Mouse (Mus musculus) lung, embryonic 14.5 days (tissue): Measurements from ENCODE around the gene Nup214. TPM values are rescaled to one million over a fixed set of nuclear protein-coding genes. Genes with fewer than 3 reads are reported as not detected.

ENCODE experiments used
- ATAC-seq: fragments of 200-750 bp; cut with Nextera tagmentation; 2 replicates; pipeline ENCODE4 v1.8.0; 2017; ENCODE audit warnings: mild to moderate bottlenecking, moderate TSS enrichment, moderate library complexity; ENCODE audit not compliant: insufficient read depth
- DNase-seq: peaks from one replicate; pipeline ENCODE4 v3.0.0-alpha.2; 2015
- H3K27ac ChIP-seq: fragments of 300-500 bp; sonication (generic); 2 replicates; pipeline ENCODE4 v1.5.1; 2014; ENCODE audit warnings: low read depth, mild to moderate bottlenecking, moderate library complexity
- H3K27me3 ChIP-seq: fragments of 300-500 bp; sonication (generic); 2 replicates; pipeline ENCODE4 v1.6.1; 2014; ENCODE audit warnings: low read length, control low read depth; ENCODE audit not compliant: insufficient read depth
- H3K36me3 ChIP-seq: fragments of 300-500 bp; sonication (generic); 2 replicates; pipeline ENCODE4 v1.6.1; 2014; ENCODE audit warnings: control low read depth; ENCODE audit not compliant: insufficient read depth
- H3K4me1 ChIP-seq: fragments of 300-500 bp; sonication (generic); 2 replicates; pipeline ENCODE4 v1.6.1; 2014; ENCODE audit warnings: antibody characterized with exemption, control low read depth; ENCODE audit not compliant: insufficient read depth
- H3K4me2 ChIP-seq: fragments of 300-500 bp; sonication (generic); 2 replicates; pipeline ENCODE4 v1.6.1; 2014; ENCODE audit warnings: mild to moderate bottlenecking
- H3K4me3 ChIP-seq: fragments of 300-500 bp; sonication (generic); 2 replicates; pipeline ENCODE4 v1.5.1; 2014; ENCODE audit warnings: low read depth, low read length
- H3K9ac ChIP-seq: fragments of 300-500 bp; sonication (generic); 2 replicates; pipeline ENCODE4 v1.6.1; 2014
- H3K9me3 ChIP-seq: fragments of 300-500 bp; sonication (generic); 2 replicates; pipeline ENCODE4 v1.6.1; 2016; ENCODE audit warnings: low read depth, low read length, control low read depth
- CTCF ChIP-seq: IDR thresholded peaks from 2 replicates; pipeline ENCODE4 v1.5.1; 2016; ENCODE audit warnings: antibody characterized with exemption, low read depth
- WGBS: fragments of 180-500 bp; shearing (Covaris S2); extraction: QIAGEN DNeasy Blood & Tissue Kit; methylation state at CpG from one replicate; pipeline ENCODE4 v1.1.7; 2014; 5-methylcytosine and 5-hydroxymethylcytosine counted together
- polyA plus RNA-seq: library from polyadenylated mRNA; unstranded; fragments of >200 nt; fragmentation: Nextera tagmentation; extraction: Ambion mirVana; gene quantifications from 2 replicates; pipeline ENCODE4 v1.2.1, GENCODE M21; 2014

Gene Nup214
- polyA plus RNA-seq, 1 experiment from 2014 or later: 82.4 TPM

GRCm38 (mm10) chr2:32052418-32052817 lies 78.2 kb downstream of the Nup214 start:
- Histone ChIP-seq H3K9ac (no peak overlapping the region), H3K4me3 (no peak overlapping the region), H3K4me1 (no peaks in the 10 kb centered on the region), H3K36me3 (peaks cover 55% of the 10 kb centered on the region), H3K27ac (no peak overlapping the region), H3K4me2 (no peak overlapping the region), H3K27me3 (no peaks in the 10 kb centered on the region), H3K9me3 (no peaks in the 10 kb centered on the region)
- ATAC-seq: no peak
- WGBS: 89% methylated on average over 7 of the region's 7 CpGs
- DNase-seq: no peak
- TF ChIP-seq CTCF: no peak

GRCm38 (mm10) chr2:32055357-32055965 lies 81.2 kb downstream of the Nup214 start:
- no peaks in the 10 kb centered on the region for H3K4me1 ChIP-seq
- no peak for TF ChIP-seq CTCF
- H3K4me3 ChIP-seq: no peak overlapping the region
- DNase-seq (no peak), ATAC-seq (no peak)
- no peak overlapping the region for H3K27ac ChIP-seq
- H3K4me2 ChIP-seq: no peak overlapping the region
- H3K9me3 ChIP-seq: no peaks in the 10 kb centered on the region
- peaks cover 28% of the 10 kb centered on the region for H3K36me3 ChIP-seq
- 63% methylated on average over 7 of the region's 7 CpGs for WGBS
- no peak overlapping the region for H3K9ac ChIP-seq
- H3K27me3 ChIP-seq: no peaks in the 10 kb centered on the region

GRCm38 (mm10) chr2:32056524-32056923 lies 82.3 kb downstream of the Nup214 start:
- H3K4me1 ChIP-seq: no peaks in the 10 kb centered on the region

GRCm38 (mm10) chr2:32057360-32057759 lies 83.1 kb downstream of the Nup214 start:
- Histone ChIP-seq H3K36me3 (peaks cover 9% of the 10 kb centered on the region), H3K4me3 (no peak overlapping the region), H3K4me1 (no peaks in the 10 kb centered on the region), H3K27ac (no peak overlapping the region), H3K4me2 (no peak overlapping the region), H3K9me3 (no peaks in the 10 kb centered on the region), H3K27me3 (no peaks in the 10 kb centered on the region), H3K9ac (no peak overlapping the region)
- ATAC-seq: no peak
- DNase-seq: no peak
- no peak for TF ChIP-seq CTCF
- whole genome bisulfite sequencing: 64% methylated on average over 2 of the region's 2 CpGs

More at GRCm38 (mm10) chr2:32056524-32056923, 82.3 kb downstream of the Nup214 start:
- H3K27ac ChIP-seq: no peak overlapping the region
- H3K36me3 ChIP-seq: peaks cover 18% of the 10 kb centered on the region
- WGBS: 74% methylated on average over 10 of the region's 10 CpGs
- H3K9me3 ChIP-seq: no peaks in the 10 kb centered on the region
- H3K4me3 ChIP-seq: no peak overlapping the region
- H3K4me2 ChIP-seq: no peak overlapping the region
- DNase-seq: no peak
- no peak for TF ChIP-seq CTCF
- ATAC-seq: no peak
- no peak overlapping the region for H3K9ac ChIP-seq
- no peaks in the 10 kb centered on the region for H3K27me3 ChIP-seq

- no peaks in the 10 kb centered on the region for H3K4me1 ChIP-seq
- no peak overlapping the region for H3K27ac ChIP-seq
- H3K4me2 ChIP-seq: no peak overlapping the region
- H3K36me3 ChIP-seq: peaks cover 6% of the 10 kb centered on the region
- no peaks in the 10 kb centered on the region for H3K9me3 ChIP-seq
- TF ChIP-seq CTCF: no peak
- ATAC-seq (no peak), DNase-seq (no peak)
- H3K9ac ChIP-seq: no peak overlapping the region
- H3K27me3 ChIP-seq: no peaks in the 10 kb centered on the region
- no peak overlapping the region for H3K4me3 ChIP-seq
- 68% methylated on average over 4 of the region's 4 CpGs for WGBS
These were observed 83.6 kb downstream of the Nup214 start for GRCm38 (mm10) chr2:32057794-32058193.

GRCm38 (mm10) chr2:32058241-32058640 lies 84.0 kb downstream of the Nup214 start:
- Histone ChIP-seq H3K27me3 (no peaks in the 10 kb centered on the region), H3K9me3 (no peaks in the 10 kb centered on the region), H3K27ac (no peak overlapping the region), H3K36me3 (peaks cover 6% of the 10 kb centered on the region), H3K9ac (no peak overlapping the region), H3K4me2 (no peak overlapping the region), H3K4me3 (no peak overlapping the region), H3K4me1 (no peaks in the 10 kb centered on the region)
- WGBS: 76% methylated on average over 9 of the region's 9 CpGs
- DNase-seq: no peak
- ATAC-seq: no peak
- no peak for TF ChIP-seq CTCF

- no peak overlapping the region for H3K27ac ChIP-seq
- 32% methylated on average over 5 of the region's 5 CpGs for WGBS
- H3K4me1 ChIP-seq: no peaks in the 10 kb centered on the region
- ATAC-seq: no peak
- no peak overlapping the region for H3K9ac ChIP-seq
- no peak for TF ChIP-seq CTCF
- no peak for DNase-seq
- peaks cover 2% of the 10 kb centered on the region for H3K36me3 ChIP-seq
- no peak overlapping the region for H3K4me3 ChIP-seq
- H3K4me2 ChIP-seq: no peak overlapping the region
- no peaks in the 10 kb centered on the region for H3K9me3 ChIP-seq
- no peaks in the 10 kb centered on the region for H3K27me3 ChIP-seq
These were observed 84.5 kb downstream of the Nup214 start for GRCm38 (mm10) chr2:32058716-32059115.
